Mouse (Mus musculus): ENCODE measurements at regions not wholly inside any gene's neighbourhood (a gene's known extent, or its start where the extent isn't known, plus 50 kb on each side); places are given as distances from the start of the nearest gene placed in this dataset.

DNA sequence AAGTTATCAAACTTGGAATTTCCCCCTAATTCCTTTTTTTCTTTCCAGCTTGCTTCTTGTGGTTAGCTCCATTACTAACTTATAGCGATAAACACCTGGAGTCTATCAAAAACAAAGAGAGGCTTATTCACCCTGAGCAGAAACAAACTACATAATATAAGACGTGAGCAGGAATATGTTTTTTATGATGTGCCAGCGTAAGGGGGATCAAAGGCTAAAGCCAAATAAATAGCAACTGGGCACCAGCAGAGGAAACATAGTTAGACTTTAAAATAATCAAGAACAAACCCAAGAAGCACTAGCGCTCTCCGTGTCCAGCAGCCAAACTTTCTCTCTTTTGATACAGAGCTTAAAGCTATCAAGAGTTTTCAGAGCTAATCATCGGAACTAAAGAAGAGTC lies 76.1 kb downstream of the Rps12 start:
- Histone ChIP-seq H3K9ac (no peak overlapping the region), H3K27me3 (ENCODE audit: insufficient read depth, low read length) (no peaks in the 10 kb centered on the region), H3K36me3 (ENCODE audit: insufficient read depth) (no peaks in the 10 kb centered on the region), H3K9me3 (ENCODE audit: low read length) (no peaks in the 10 kb centered on the region), H3K4me3 (ENCODE audit: low read depth, low read length) (no peak overlapping the region), H3K4me2 (ENCODE audit: low read depth) (no peak overlapping the region), H3K4me1 (ENCODE audit: insufficient read depth) (no peaks in the 10 kb centered on the region), H3K27ac (ENCODE audit: low read depth, low read length) (no peak overlapping the region)
- DNase-seq (no peak), ATAC-seq (no peak)
- TF ChIP-seq CTCF (IDR thresholded peaks at IDR 0.05; ENCODE audit: low read depth), result no peak
- WGBS, result 77% methylated on average over 6 of the region's 6 CpGs

DNA sequence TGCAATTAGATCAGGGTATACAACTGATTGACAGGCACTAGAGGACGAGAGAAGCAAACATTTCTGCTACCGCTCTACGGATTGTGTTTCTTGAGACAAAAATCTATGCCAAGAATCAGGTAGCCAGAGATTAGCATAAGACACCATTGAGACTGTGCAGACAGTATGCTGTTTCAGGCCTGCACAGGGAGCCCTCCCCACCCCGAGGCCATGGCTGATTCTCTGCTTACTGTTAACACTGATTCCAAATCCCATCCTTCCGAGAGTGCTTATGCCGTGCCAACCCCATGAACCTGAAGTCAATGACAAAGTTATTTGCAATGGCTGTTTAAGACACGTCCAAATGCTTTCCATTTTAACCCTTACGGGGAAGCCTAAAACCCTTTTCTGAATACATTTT lies 78.8 kb downstream of the Rps12 start:
- Histone ChIP-seq H3K27ac (ENCODE audit: low read depth, low read length) (no peak overlapping the region), H3K9ac (no peak overlapping the region), H3K4me1 (ENCODE audit: insufficient read depth) (no peaks in the 10 kb centered on the region), H3K4me2 (ENCODE audit: low read depth) (no peak overlapping the region), H3K27me3 (ENCODE audit: insufficient read depth, low read length) (no peaks in the 10 kb centered on the region), H3K4me3 (ENCODE audit: low read depth, low read length) (no peak overlapping the region), H3K9me3 (ENCODE audit: low read length) (no peaks in the 10 kb centered on the region), H3K36me3 (ENCODE audit: insufficient read depth) (no peaks in the 10 kb centered on the region)
- no peak for TF ChIP-seq CTCF (IDR thresholded peaks at IDR 0.05; ENCODE audit: low read depth)
- WGBS, result 83% methylated on average over 8 of the region's 8 CpGs
- DNase-seq, result no peak
- no peak for ATAC-seq

GRCm38 (mm10) chr10:23707141-23707540 lies 79.9 kb downstream of the Rps12 start:
- no peak overlapping the region for H3K27ac ChIP-seq (ENCODE audit: low read depth, low read length)
- no peaks in the 10 kb centered on the region for H3K4me1 ChIP-seq (ENCODE audit: insufficient read depth)
- H3K4me2 ChIP-seq (ENCODE audit: low read depth), result no peak overlapping the region
- H3K27me3 ChIP-seq (ENCODE audit: insufficient read depth, low read length), result no peaks in the 10 kb centered on the region
- no peaks in the 10 kb centered on the region for H3K36me3 ChIP-seq (ENCODE audit: insufficient read depth)
- ATAC-seq, result no peak
- 59% methylated on average over 3 of the region's 3 CpGs for WGBS
- H3K4me3 ChIP-seq (ENCODE audit: low read depth, low read length), result no peak overlapping the region
- no peak for TF ChIP-seq CTCF (IDR thresholded peaks at IDR 0.05; ENCODE audit: low read depth)
- H3K9ac ChIP-seq, result no peak overlapping the region
- no peak for DNase-seq
- no peaks in the 10 kb centered on the region for H3K9me3 ChIP-seq (ENCODE audit: low read length)

DNA sequence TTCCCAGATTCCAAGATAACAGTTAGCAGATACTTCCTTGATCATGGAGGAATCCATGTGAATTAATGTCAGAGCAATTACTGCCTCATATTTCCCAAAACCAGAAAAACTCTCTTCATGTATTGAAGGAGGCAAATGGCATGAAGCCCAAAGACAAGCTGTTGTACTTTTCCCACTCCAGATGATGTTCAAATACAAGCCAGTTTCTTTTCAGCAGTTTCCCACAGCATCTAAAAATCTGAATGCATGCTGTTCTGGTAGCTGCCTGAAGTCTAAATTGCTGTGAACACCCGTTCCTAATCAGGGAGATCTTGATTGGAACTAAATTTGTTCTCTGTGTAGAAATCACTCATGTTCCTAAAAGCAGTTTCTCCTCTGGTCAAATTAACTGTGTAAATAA lies 83.0 kb downstream of the Rps12 start:
- ATAC-seq (peak; percentile 40; the same call in 1 of the 2 replicates), DNase-seq (peak; percentile 41)
- H3K27me3 ChIP-seq (ENCODE audit: insufficient read depth, low read length), result no peaks in the 10 kb centered on the region
- TF ChIP-seq CTCF (IDR thresholded peaks at IDR 0.05; ENCODE audit: low read depth), result no peak
- no peak overlapping the region for H3K27ac ChIP-seq (ENCODE audit: low read depth, low read length)
- 38% methylated on average over 1 of the region's 1 CpGs for WGBS
- no peak overlapping the region for H3K9ac ChIP-seq
- H3K9me3 ChIP-seq (ENCODE audit: low read length), result no peaks in the 10 kb centered on the region
- no peak overlapping the region for H3K4me3 ChIP-seq (ENCODE audit: low read depth, low read length)
- no peaks in the 10 kb centered on the region for H3K36me3 ChIP-seq (ENCODE audit: insufficient read depth)
- H3K4me2 ChIP-seq (ENCODE audit: low read depth), result no peak overlapping the region
- H3K4me1 ChIP-seq (ENCODE audit: insufficient read depth), result no peaks in the 10 kb centered on the region

DNA sequence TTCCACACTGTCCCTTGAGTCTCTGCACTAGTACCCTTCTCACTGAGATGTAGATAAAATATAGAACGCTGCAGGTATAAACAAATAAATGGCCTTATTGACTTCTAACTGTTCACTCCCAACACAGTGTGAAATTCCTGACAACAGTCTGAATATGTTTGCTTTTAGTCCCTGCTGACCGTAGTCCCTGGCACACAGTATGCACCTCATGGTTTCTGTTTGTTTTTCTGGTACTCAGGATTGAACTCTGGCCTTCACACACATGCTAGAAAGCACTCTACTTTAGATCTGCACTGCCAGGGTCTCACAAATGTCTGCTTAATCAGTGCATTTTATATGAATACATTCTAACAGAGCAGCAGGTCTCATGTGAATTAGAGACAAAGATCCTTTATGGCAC lies 95.8 kb downstream of the Rps12 start:
- ATAC-seq (no peak), DNase-seq (no peak)
- WGBS, result 87% methylated on average over 2 of the region's 2 CpGs
- TF ChIP-seq CTCF (IDR thresholded peaks at IDR 0.05; ENCODE audit: low read depth), result no peak
- Histone ChIP-seq H3K27ac (ENCODE audit: low read depth, low read length) (no peak overlapping the region), H3K4me3 (ENCODE audit: low read depth, low read length) (no peak overlapping the region), H3K36me3 (ENCODE audit: insufficient read depth) (no peaks in the 10 kb centered on the region), H3K9ac (no peak overlapping the region), H3K27me3 (ENCODE audit: insufficient read depth, low read length) (no peaks in the 10 kb centered on the region), H3K9me3 (ENCODE audit: low read length) (no peaks in the 10 kb centered on the region), H3K4me1 (ENCODE audit: insufficient read depth) (no peaks in the 10 kb centered on the region), H3K4me2 (ENCODE audit: low read depth) (no peak overlapping the region)

GRCm38 (mm10) chr10:23686969-23687368 lies 100.1 kb downstream of the Rps12 start:
- ATAC-seq, result peak; percentile 66
- no peak overlapping the region for H3K27ac ChIP-seq (ENCODE audit: low read depth, low read length)
- no peak for TF ChIP-seq CTCF (IDR thresholded peaks at IDR 0.05; ENCODE audit: low read depth)
- no peak overlapping the region for H3K4me2 ChIP-seq (ENCODE audit: low read depth)
- H3K27me3 ChIP-seq (ENCODE audit: insufficient read depth, low read length), result no peaks in the 10 kb centered on the region
- peak; percentile 47 for DNase-seq
- H3K36me3 ChIP-seq (ENCODE audit: insufficient read depth), result no peaks in the 10 kb centered on the region
- H3K9me3 ChIP-seq (ENCODE audit: low read length), result no peaks in the 10 kb centered on the region
- H3K4me1 ChIP-seq (ENCODE audit: insufficient read depth), result no peaks in the 10 kb centered on the region
- no peak overlapping the region for H3K4me3 ChIP-seq (ENCODE audit: low read depth, low read length)
- H3K9ac ChIP-seq, result no peak overlapping the region
- WGBS, result 26% methylated on average over 10 of the region's 10 CpGs

- ATAC-seq (no peak), DNase-seq (no peak)
- Histone ChIP-seq H3K4me2 (ENCODE audit: low read depth) (no peak overlapping the region), H3K27me3 (ENCODE audit: insufficient read depth, low read length) (no peaks in the 10 kb centered on the region), H3K4me1 (ENCODE audit: insufficient read depth) (no peaks in the 10 kb centered on the region), H3K36me3 (ENCODE audit: insufficient read depth) (no peaks in the 10 kb centered on the region), H3K9ac (no peak overlapping the region), H3K4me3 (ENCODE audit: low read depth, low read length) (no peak overlapping the region), H3K9me3 (ENCODE audit: low read length) (no peaks in the 10 kb centered on the region), H3K27ac (ENCODE audit: low read depth, low read length) (no peak overlapping the region)
- WGBS, result 84% methylated on average over 4 of the region's 4 CpGs
- TF ChIP-seq CTCF (IDR thresholded peaks at IDR 0.05; ENCODE audit: low read depth), result peak; percentile 41
Measured at GRCm38 (mm10) chr10:23683078-23683477, 104.0 kb downstream of the Rps12 start.

DNA sequence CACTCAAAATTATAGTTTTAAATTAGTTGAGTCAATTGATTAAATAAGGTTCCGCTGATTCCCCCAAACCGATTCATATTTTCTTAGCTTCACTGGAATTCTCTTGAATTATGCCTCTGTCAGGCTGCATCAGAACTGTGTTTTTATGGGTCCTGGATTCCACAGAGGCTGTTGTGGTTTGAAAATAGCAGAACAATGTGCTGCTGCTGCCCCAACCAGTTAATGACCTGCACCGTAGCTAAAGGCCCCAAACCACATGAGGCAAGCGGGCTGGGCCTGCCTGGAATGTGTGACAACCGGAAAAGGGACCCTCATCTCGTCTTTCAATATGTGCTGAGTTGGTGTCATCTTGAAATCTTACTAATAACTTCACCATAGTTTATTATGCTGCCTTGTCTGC lies 111.2 kb downstream of the Rps12 start:
- WGBS, result 41% methylated on average over 6 of the region's 6 CpGs
- no peaks in the 10 kb centered on the region; the same call in 1 of the 2 replicates for H3K4me1 ChIP-seq (ENCODE audit: insufficient read depth)
- H3K27me3 ChIP-seq (ENCODE audit: insufficient read depth, low read length), result no peaks in the 10 kb centered on the region
- no peak overlapping the region for H3K4me2 ChIP-seq (ENCODE audit: low read depth)
- H3K4me3 ChIP-seq (ENCODE audit: low read depth, low read length), result no peak overlapping the region
- H3K9ac ChIP-seq, result no peak overlapping the region
- ATAC-seq (no peak), DNase-seq (no peak)
- no peaks in the 10 kb centered on the region for H3K36me3 ChIP-seq (ENCODE audit: insufficient read depth)
- no peak for TF ChIP-seq CTCF (IDR thresholded peaks at IDR 0.05; ENCODE audit: low read depth)
- H3K9me3 ChIP-seq (ENCODE audit: low read length), result no peaks in the 10 kb centered on the region
- H3K27ac ChIP-seq (ENCODE audit: low read depth, low read length), result no peak overlapping the region
